Mouse (Mus musculus) neutrophil, adult 5-6 weeks (primary cell): ENCODE data around the gene Zdhhc12. TPM values are rescaled to one million over a fixed set of nuclear protein-coding genes. Genes with fewer than 3 reads are reported as not detected.

Experiments
- ATAC-seq: fragments of 151-379, 151-347 bp; 2 replicates; pipeline ENCODE4 v1.8.0; 2017; ENCODE audit warnings: mild to moderate bottlenecking, moderate TSS enrichment; ENCODE audit not compliant: insufficient number of reproducible peaks, poor library complexity, low FRiP score, severe bottlenecking; ENCODE audit errors: extremely low read depth
- total RNA-seq: library from RNA; stranded (forward); fragments of 200-1000 nt; gene quantifications from 2 replicates; pipeline ENCODE4 v1.2.3, GENCODE M21; 2017

Zdhhc12 gene
- total RNA-seq, 1 experiment from 2014 or later: 10.1 TPM

GRCm38 (mm10) chr2:30048101-30048501, 45.3 kb downstream of the Zdhhc12 start:
- ATAC-seq: no peak

GRCm38 (mm10) chr2:30047127-30047526, 46.3 kb downstream of the Zdhhc12 start:
- ATAC-seq: no peak

- no peak for ATAC-seq
These were observed 48.9 kb downstream of the Zdhhc12 start for GRCm38 (mm10) chr2:30044550-30044949.

GRCm38 (mm10) chr2:30042445-30042844, 51.0 kb downstream of the Zdhhc12 start:
- peak; percentile 66 for ATAC-seq

Other genes starting within 250 kb of the Zdhhc12 start
- 0.23 and 0.25 TPM in 2 replicates for gene Cercam, start 224.5 kb downstream of the Zdhhc12 start, total RNA-seq
- gene Odf2, start 204.4 kb downstream of the Zdhhc12 start, total RNA-seq: 78.0 and 84.3 TPM in 2 replicates
- 73.9 and 79.8 TPM in 2 replicates for gene Gle1, start 158.2 kb downstream of the Zdhhc12 start, total RNA-seq
- 259 and 285 TPM in 2 replicates for gene Sptan1, start 128.1 kb downstream of the Zdhhc12 start, total RNA-seq
- gene Wdr34, start 44.8 kb downstream of the Zdhhc12 start, total RNA-seq: 0.70 and 0.86 TPM in 2 replicates
- 313 and 345 TPM in 2 replicates for gene Set, start 36.3 kb downstream of the Zdhhc12 start, total RNA-seq
- gene Pkn3, start 16.0 kb downstream of the Zdhhc12 start, total RNA-seq: 1.0 and 1.8 TPM in 2 replicates
- gene Zer1, start 30.9 kb upstream of the Zdhhc12 start, total RNA-seq: 43.1 and 46.3 TPM in 2 replicates
- gene Tbc1d13, start 40.1 kb upstream of the Zdhhc12 start, total RNA-seq: 40.9 and 50.9 TPM in 2 replicates
- 1.3 and 3.9 TPM in 2 replicates for gene Endog, start 77.8 kb upstream of the Zdhhc12 start, total RNA-seq
- 8.3 and 15.7 TPM in 2 replicates for gene Spout1, start 84.8 kb upstream of the Zdhhc12 start, total RNA-seq
- gene Kyat1, start 112.2 kb upstream of the Zdhhc12 start, total RNA-seq: 7.1 and 7.5 TPM in 2 replicates
- 20.7 and 22.5 TPM in 2 replicates for gene Lrrc8a, start 144.1 kb upstream of the Zdhhc12 start, total RNA-seq
- 2.0 and 2.9 TPM in 2 replicates for gene Gm28035, start 146.9 kb upstream of the Zdhhc12 start, total RNA-seq
- 3.8 and 6.0 TPM in 2 replicates for gene Phyhd1, start 172.6 kb upstream of the Zdhhc12 start, total RNA-seq
- not detected in 2 replicates for gene Gm28038, start 187.4 kb upstream of the Zdhhc12 start, total RNA-seq
- 9.0 and 10.3 TPM in 2 replicates for gene Dolk, start 192.7 kb upstream of the Zdhhc12 start, total RNA-seq
- gene Nup188, start 192.7 kb upstream of the Zdhhc12 start, total RNA-seq: 14.6 and 14.8 TPM in 2 replicates